Mouse (Mus musculus) frontal cortex, postnatal 36 days (tissue): Measurements from ENCODE around the gene Pafah1b1.
A peak's percentile ranks its signal among the peaks of the same experiment; 100 is the strongest.

ENCODE experiments used
- DNase-seq, 2 experiments: peaks; one replicate each; pipeline ENCODE4 v3.0.0; 2022; ENCODE audit warnings: low spot score in 2 of 2

Gene Pafah1b1

GRCm38 (mm10) chr11:74724235-74724791 lies at the start of gene Pafah1b1:
TSS of gene Pafah1b1 (minus strand) at chr11:74724670.
- DNase-seq: peak; percentile 92 to 96

- no peak for DNase-seq
Observed at GRCm38 (mm10) chr11:74772386-74772785, 47.9 kb upstream of the Pafah1b1 start.

- no peak for DNase-seq
Observed at GRCm38 (mm10) chr11:74771650-74772049, 47.2 kb upstream of the Pafah1b1 start.

GRCm38 (mm10) chr11:74771234-74771633 lies 46.8 kb upstream of the Pafah1b1 start:
- peak in 1 of 2 experiments; percentile 7 for DNase-seq

- peak; percentile 92 to 98 for DNase-seq
Observed at GRCm38 (mm10) chr11:74770595-74771207, 46.2 kb upstream of the Pafah1b1 start, which contains the start of gene Mettl16. TSS of gene Mettl16 (plus strand) at chr11:74770830.

- DNase-seq: no peak
Observed at GRCm38 (mm10) chr11:74770037-74770436, 45.6 kb upstream of the Pafah1b1 start.

- DNase-seq: no peak
Observed at GRCm38 (mm10) chr11:74768045-74768444, 43.6 kb upstream of the Pafah1b1 start.

- DNase-seq: no peak
Observed at GRCm38 (mm10) chr11:74767469-74767868, 43.0 kb upstream of the Pafah1b1 start.

GRCm38 (mm10) chr11:74763960-74764625 lies 39.6 kb upstream of the Pafah1b1 start:
- DNase-seq: no peak

- no peak for DNase-seq
Observed at GRCm38 (mm10) chr11:74761011-74761705, 36.7 kb upstream of the Pafah1b1 start.

- no peak for DNase-seq
Observed at GRCm38 (mm10) chr11:74756631-74757030, 32.2 kb upstream of the Pafah1b1 start.

GRCm38 (mm10) chr11:74751352-74752066 lies 27.0 kb upstream of the Pafah1b1 start:
- peak in 1 of 2 experiments; percentile 8 for DNase-seq

GRCm38 (mm10) chr11:74750662-74751351 lies 26.3 kb upstream of the Pafah1b1 start:
- DNase-seq: no peak

GRCm38 (mm10) chr11:74749241-74749640 lies 24.8 kb upstream of the Pafah1b1 start:
- no peak for DNase-seq

- DNase-seq: no peak
Observed at GRCm38 (mm10) chr11:74748022-74748421, 23.6 kb upstream of the Pafah1b1 start.

GRCm38 (mm10) chr11:74737861-74738260 lies 13.4 kb upstream of the Pafah1b1 start:
- no peak for DNase-seq

GRCm38 (mm10) chr11:74734917-74735316 lies 10.4 kb upstream of the Pafah1b1 start:
- DNase-seq: no peak

GRCm38 (mm10) chr11:74725181-74725580 lies 711 bp upstream of the Pafah1b1 start:
- DNase-seq: no peak

GRCm38 (mm10) chr11:74723357-74724234 lies 874 bp downstream of the Pafah1b1 start:
- DNase-seq: peak; percentile 76 to 81

- no peak for DNase-seq
Observed at GRCm38 (mm10) chr11:74721971-74722370, 2.5 kb downstream of the Pafah1b1 start.
